Mouse (Mus musculus) embryonic facial prominence, embryonic 10.5 days (tissue): ENCODE data around the gene Hivep3. TPM values are rescaled to one million over a fixed set of nuclear protein-coding genes. Genes with fewer than 3 reads are reported as not detected.

ENCODE experiments used
- DNase-seq: peaks from one replicate; pipeline ENCODE4 v3.0.0-alpha.2; 2017; ENCODE audit warnings: low spot score
- H3K27ac ChIP-seq: fragments of 300-500 bp; sonication (generic); replicated peaks from 2 replicates; pipeline ENCODE4 v1.5.1; 2016; ENCODE audit warnings: mild to moderate bottlenecking
- H3K27me3 ChIP-seq: fragments of 300-500 bp; sonication (generic); replicated peaks from 2 replicates; pipeline ENCODE4 v1.6.1; 2016; ENCODE audit warnings: low read depth, mild to moderate bottlenecking; ENCODE audit not compliant: poor library complexity, severe bottlenecking
- H3K36me3 ChIP-seq: fragments of 300-500 bp; sonication (generic); replicated peaks from 2 replicates; pipeline ENCODE4 v1.6.1; 2016; ENCODE audit warnings: mild to moderate bottlenecking, moderate library complexity
- H3K4me1 ChIP-seq: fragments of 300-500 bp; sonication (generic); 2 replicates; pipeline ENCODE4 v1.6.1; 2016
- H3K4me3 ChIP-seq: fragments of 300-500 bp; sonication (generic); 2 replicates; pipeline ENCODE4 v1.5.1; 2016; ENCODE audit warnings: mild to moderate bottlenecking, moderate library complexity
- H3K9me3 ChIP-seq: fragments of 300-500 bp; sonication (generic); 2 replicates; pipeline ENCODE4 v1.6.1; 2016; ENCODE audit warnings: mild to moderate bottlenecking
- WGBS: fragments of 180-500 bp; shearing (Covaris S2); methylation state at CpG from one replicate; pipeline ENCODE4 v1.1.7; 2016; 5-methylcytosine and 5-hydroxymethylcytosine counted together
- polyA plus RNA-seq: library from polyadenylated mRNA; unstranded; fragments of >200 nt; fragmentation: Nextera tagmentation; extraction: Ambion mirVana; gene quantifications from 2 replicates; pipeline ENCODE4 v1.2.1, GENCODE M21; 2016

The Hivep3 gene
- polyA plus RNA-seq, 1 experiment from 2014 or later, result 1.5 TPM

DNA sequence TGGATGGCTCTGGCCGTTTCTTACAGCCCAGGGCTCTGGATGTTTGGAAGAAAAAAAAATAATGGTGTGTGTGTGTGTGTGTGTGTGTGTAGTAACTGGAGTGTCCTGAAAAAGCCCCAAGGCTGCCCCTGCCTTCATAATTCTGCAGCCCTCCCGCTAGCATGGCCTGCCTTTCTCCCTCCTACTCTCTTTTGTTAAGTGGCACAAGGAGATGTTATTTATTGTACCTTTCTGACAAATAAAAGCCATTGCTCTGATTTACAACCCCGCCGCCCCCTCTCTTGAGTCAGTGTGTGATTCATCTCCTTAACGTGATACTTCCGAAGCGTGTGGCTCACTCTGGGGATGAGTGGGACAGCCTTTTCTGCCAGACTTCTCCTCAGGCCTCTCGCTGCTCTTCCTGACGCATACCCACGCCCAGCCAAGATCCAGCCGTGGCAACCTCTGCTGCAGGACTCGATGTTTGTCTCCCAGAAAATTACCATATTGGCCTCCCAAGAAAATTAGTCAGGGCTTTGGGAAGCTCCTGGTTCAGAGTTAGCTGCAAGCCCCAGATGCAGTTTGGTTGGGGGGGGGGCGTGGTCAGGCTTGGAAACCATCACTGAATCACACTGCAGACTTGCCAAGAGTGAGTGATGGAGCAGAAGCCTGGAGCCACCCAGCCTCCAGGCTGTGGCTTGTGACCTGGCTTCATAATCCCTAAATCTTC is 199.1 kb downstream of the Hivep3 start:
- no peak for DNase-seq
- Histone ChIP-seq H3K4me1 (peaks cover 7% of the 10 kb centered on the region; the same call in 1 of the 2 replicates), H3K27me3 (no peaks in the 10 kb centered on the region), H3K27ac (0 out of 2 replicates have a peak overlapping the region, but pooled peaks have one; percentile 7), H3K4me3 (no peak overlapping the region), H3K36me3 (no peaks in the 10 kb centered on the region), H3K9me3 (no peaks in the 10 kb centered on the region)
- 79% methylated on average over 13 of the region's 13 CpGs for WGBS

DNA sequence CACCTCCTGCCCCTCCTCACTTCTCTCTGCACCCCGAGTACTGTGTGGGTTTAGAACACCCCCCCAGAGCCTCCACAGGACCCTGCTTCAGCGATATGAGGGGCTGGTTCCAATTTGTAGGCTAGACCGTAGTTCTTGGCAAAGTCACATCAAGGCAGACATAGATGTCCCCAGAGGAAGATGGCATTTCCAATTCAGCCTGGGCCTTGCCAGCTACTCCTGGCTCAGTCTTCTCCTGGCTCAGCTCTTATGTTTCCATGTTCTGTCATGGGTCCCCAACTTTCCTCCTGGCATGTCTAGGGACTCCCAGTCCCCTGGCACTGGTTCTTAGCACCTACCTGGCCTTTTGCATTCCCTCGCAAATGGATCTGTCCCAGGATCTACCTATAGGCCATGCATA is 201.3 kb downstream of the Hivep3 start:
- Histone ChIP-seq H3K9me3 (no peaks in the 10 kb centered on the region), H3K4me3 (no peak overlapping the region), H3K27ac (no peak overlapping the region), H3K4me1 (peaks cover 7% of the 10 kb centered on the region; the same call in 1 of the 2 replicates), H3K27me3 (no peaks in the 10 kb centered on the region), H3K36me3 (no peaks in the 10 kb centered on the region)
- DNase-seq, result no peak
- 88% methylated on average over 4 of the region's 4 CpGs for WGBS

DNA sequence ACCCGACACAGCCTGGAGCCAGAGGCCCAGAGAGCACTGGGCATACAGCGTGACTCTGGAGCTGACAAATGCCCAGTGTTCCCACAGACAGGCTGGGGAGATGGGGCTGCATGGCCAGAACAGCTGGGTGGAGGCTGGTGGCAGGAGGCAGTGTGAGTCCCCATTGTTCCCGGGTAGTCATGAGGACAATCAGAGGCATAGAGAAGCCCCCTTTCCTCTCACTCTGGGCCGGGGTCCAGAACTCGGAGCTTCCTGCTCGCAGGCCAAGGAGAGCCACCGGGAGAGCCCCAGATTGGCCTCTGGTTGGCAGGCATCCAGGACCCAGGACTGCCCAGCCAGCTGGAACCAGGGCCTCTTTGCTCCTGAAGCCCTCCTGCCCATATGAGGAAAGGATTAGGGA is 204.3 kb downstream of the Hivep3 start:
- Histone ChIP-seq H3K27ac (peak overlapping the region; percentile 30; the same call in 1 of the 2 replicates), H3K36me3 (no peaks in the 10 kb centered on the region), H3K4me3 (no peak overlapping the region), H3K27me3 (no peaks in the 10 kb centered on the region), H3K4me1 (no peaks in the 10 kb centered on the region), H3K9me3 (no peaks in the 10 kb centered on the region)
- no peak for DNase-seq
- WGBS, result 58% methylated on average over 7 of the region's 7 CpGs

GRCm38 (mm10) chr4:119938518-119938917 is 204.9 kb downstream of the Hivep3 start:
- no peak for DNase-seq
- 86% methylated on average over 4 of the region's 4 CpGs for WGBS
- Histone ChIP-seq H3K4me1 (no peaks in the 10 kb centered on the region), H3K27ac (no peak overlapping the region), H3K4me3 (no peak overlapping the region), H3K36me3 (no peaks in the 10 kb centered on the region), H3K9me3 (no peaks in the 10 kb centered on the region), H3K27me3 (no peaks in the 10 kb centered on the region)

DNA sequence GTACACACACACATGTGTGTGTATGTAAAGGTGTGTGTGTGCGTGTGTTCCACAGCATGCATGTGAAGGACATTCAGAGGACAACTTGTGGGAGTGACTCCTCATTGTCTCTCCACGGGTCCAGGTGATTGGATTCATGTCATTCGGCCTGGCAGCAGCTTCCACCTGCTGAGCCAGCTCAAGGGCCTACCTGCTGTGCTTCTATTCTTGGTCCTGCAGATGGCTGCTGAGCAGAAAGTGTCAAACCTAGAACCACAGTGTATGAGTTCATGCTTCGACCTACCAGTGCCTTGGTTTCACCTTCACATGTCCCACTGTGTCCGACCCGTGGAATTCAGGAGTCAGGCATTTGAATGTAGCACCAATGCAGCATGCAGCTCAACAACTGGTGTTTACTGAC is 206.2 kb downstream of the Hivep3 start:
- Histone ChIP-seq H3K4me3 (no peak overlapping the region), H3K4me1 (no peaks in the 10 kb centered on the region), H3K36me3 (no peaks in the 10 kb centered on the region), H3K27ac (no peak overlapping the region), H3K9me3 (no peaks in the 10 kb centered on the region), H3K27me3 (no peaks in the 10 kb centered on the region)
- no peak for DNase-seq
- 83% methylated on average over 6 of the region's 6 CpGs for WGBS

- Histone ChIP-seq H3K36me3 (no peaks in the 10 kb centered on the region), H3K9me3 (peaks cover 7% of the 10 kb centered on the region; the same call in 1 of the 2 replicates), H3K27me3 (no peaks in the 10 kb centered on the region), H3K4me1 (peaks cover 12% of the 10 kb centered on the region), H3K27ac (no peak overlapping the region), H3K4me3 (no peak overlapping the region)
- no peak for DNase-seq
- WGBS, result 69% methylated on average over 3 of the region's 3 CpGs
These were observed 212.8 kb downstream of the Hivep3 start for GRCm38 (mm10) chr4:119946224-119946887.

DNA sequence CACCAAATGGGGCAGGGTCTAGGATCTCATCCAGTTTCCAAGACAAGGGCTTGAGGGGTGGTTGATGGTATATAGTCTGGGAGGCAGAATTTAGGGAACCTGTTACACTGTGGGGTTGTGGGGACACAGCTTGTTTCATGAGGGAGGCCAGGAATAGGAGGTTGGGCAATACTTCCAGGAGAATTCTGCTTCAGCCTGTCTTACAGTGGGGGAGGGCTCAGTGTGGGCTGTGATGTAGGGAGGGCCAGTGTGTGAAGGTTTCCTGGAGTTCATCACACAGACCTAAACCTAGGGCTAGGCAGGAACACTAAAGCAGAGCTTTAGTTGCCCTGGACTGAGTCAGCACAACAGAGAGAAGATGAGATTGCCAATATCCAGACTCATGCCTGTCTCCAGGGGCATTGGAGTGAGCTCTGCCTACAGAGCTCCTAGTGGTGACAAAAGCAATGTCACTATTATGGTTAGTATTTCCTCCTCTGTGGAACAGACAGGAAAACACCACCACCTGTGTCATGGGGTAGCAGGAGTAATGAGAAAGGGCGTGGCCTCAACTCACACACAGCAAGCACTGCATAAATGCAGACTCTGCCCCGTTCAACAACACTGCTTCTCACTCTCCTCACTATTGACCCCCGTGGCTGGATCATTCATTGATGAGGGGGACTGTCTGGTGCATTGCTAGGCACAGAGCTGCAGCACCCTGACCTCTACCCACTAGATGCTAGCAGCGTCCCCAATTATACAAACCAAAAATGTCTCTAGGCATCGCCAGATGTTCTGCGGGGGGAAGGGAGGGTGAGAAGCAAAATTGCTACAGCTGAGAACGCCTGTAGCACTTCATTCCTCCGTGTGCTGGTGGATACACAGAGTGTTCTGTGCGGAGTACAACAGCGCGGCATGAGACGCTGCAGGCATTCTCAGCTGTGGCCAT is 213.9 kb downstream of the Hivep3 start:
- Histone ChIP-seq H3K27ac (no peak overlapping the region), H3K36me3 (no peaks in the 10 kb centered on the region), H3K9me3 (peaks cover 7% of the 10 kb centered on the region; the same call in 1 of the 2 replicates), H3K4me1 (peaks cover 12% of the 10 kb centered on the region), H3K27me3 (no peaks in the 10 kb centered on the region), H3K4me3 (no peak overlapping the region)
- DNase-seq, result no peak
- 77% methylated on average over 12 of the region's 12 CpGs for WGBS

DNA sequence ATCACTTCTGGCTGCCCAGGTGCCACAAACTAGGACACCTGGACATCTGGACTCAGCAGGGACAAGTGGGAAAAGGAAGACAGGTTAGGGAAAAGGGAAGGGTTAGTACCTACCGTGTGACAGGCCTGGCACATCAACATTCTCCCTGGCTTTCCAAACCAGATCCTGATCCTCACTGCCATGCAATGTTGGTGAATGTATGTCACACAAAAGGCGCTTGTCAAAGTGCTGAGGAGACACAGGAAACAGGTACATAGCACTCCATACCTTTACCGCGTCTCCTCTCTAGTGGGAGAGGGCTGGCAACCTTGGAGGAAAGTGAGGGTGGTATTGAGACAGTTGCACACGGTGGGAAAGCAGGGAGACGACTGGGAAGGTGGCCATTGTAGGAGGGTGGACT is 214.8 kb downstream of the Hivep3 start:
- Histone ChIP-seq H3K4me3 (no peak overlapping the region), H3K27ac (no peak overlapping the region), H3K27me3 (no peaks in the 10 kb centered on the region), H3K4me1 (peaks cover 12% of the 10 kb centered on the region), H3K36me3 (no peaks in the 10 kb centered on the region), H3K9me3 (peaks cover 7% of the 10 kb centered on the region; the same call in 1 of the 2 replicates)
- 82% methylated on average over 6 of the region's 6 CpGs for WGBS
- DNase-seq, result no peak

DNA sequence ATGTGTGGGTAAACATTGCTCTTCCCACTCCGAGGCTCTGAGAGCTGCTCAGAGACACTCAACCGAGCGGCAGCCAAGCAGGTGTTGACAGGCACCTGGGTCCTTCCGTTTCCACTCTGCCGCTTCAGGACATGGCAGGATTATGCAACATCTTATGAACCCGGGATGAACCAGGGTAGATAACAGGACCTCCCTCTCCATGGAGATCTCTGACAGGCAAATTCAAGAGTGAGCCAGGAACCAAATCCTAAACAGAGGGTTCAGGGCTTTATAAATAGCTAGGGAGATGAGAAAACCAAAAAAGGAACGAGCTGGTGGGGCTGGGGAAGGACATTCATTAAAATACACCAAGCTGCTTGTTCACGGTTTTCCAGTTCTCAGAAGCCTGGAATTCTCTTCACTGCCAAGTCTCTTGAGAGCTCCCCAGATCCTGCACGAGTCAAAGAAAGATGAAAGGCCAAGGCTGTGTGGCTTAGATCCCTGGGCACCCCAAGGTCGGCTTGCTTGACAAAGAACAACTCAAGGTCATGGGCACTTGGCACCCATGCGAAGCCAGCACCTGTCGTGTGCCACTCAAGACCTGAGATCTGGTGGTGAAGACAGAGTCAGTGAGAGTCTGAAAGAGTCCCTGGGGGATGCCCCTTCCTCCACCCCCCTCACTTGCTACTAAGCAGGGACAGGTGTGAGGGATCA is 215.5 kb downstream of the Hivep3 start:
- Histone ChIP-seq H3K36me3 (no peaks in the 10 kb centered on the region), H3K27me3 (no peaks in the 10 kb centered on the region), H3K27ac (no peak overlapping the region), H3K4me1 (peaks cover 12% of the 10 kb centered on the region), H3K4me3 (no peak overlapping the region), H3K9me3 (peaks cover 7% of the 10 kb centered on the region; the same call in 1 of the 2 replicates)
- WGBS, result 85% methylated on average over 12 of the region's 12 CpGs
- DNase-seq, result no peak

DNA sequence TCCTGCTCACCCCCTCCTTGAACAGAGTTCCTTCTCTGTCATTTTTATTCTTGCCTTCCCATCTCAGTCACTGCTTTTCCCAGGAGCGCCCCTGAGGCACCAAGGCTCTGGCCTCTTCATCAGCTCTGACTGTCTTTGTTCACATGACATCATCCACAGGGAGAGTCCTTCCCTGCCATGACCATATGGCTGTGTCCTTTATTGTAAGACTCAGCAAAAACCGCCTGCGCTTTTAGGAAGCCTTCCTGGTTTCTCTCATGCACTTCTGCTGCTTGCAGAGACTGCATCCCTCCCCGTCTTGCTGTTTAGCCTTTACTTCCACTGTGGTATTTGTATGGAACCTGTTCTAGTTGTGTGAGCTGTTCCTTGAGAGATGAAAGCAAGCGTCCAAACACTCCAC is 216.6 kb downstream of the Hivep3 start:
- no peak for DNase-seq
- no peaks in the 10 kb centered on the region for H3K36me3 ChIP-seq
- WGBS, result 80% methylated on average over 5 of the region's 5 CpGs
- no peak overlapping the region for H3K27ac ChIP-seq
- peaks cover 12% of the 10 kb centered on the region for H3K4me1 ChIP-seq
- no peaks in the 10 kb centered on the region for H3K27me3 ChIP-seq
- no peak overlapping the region for H3K4me3 ChIP-seq
- H3K9me3 ChIP-seq, result peaks cover 3% of the 10 kb centered on the region; the same call in 1 of the 2 replicates

DNA sequence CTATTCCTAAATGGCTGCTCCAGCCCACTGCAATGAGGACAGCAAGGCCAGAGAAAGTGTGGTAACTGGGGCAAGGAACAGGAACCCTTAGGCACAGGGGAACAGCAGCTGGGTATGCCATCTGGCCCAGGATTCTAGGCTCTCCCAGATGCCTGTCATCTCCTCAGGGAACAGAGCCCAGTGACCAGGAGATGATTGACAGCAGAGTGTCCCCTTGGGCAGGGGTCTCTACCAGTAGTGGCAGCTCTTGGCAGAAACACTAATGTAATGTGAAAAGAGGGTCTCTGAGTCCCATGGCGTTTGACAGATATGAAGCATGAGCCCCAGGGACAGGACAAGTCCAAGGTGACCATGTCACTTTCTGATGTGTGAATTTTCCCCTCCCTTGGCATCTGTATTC is 217.5 kb downstream of the Hivep3 start:
- 84% methylated on average over 1 of the region's 1 CpGs for WGBS
- no peaks in the 10 kb centered on the region for H3K27me3 ChIP-seq

DNA sequence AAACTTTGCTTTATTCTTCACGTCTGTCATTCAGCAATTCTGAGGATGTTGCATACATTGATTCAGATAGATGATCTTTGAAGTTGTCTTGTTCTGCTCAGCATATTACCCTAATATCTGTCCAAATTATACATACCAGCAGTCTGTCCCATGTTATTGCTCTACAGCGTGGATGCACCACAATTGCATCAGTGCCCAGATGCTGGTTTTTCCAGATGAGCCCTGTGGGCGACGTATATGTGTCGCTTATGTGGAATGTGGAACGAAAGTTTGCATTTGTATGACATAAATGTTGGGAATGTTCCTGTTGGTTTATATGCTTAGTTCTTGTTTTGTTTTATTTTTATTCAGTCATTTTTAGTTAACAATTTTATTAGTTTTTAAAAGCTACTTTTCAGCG is 221.4 kb downstream of the Hivep3 start:
- H3K27ac ChIP-seq, result no peak overlapping the region
- no peak for DNase-seq
- H3K9me3 ChIP-seq, result no peaks in the 10 kb centered on the region
- no peaks in the 10 kb centered on the region; the same call in 1 of the 2 replicates for H3K4me1 ChIP-seq
- no peaks in the 10 kb centered on the region for H3K36me3 ChIP-seq
- 88% methylated on average over 7 of the region's 7 CpGs for WGBS
- H3K27me3 ChIP-seq, result no peaks in the 10 kb centered on the region
- no peak overlapping the region for H3K4me3 ChIP-seq

More for the DNA sequence above, 217.5 kb downstream of the Hivep3 start:
- Histone ChIP-seq H3K36me3 (no peaks in the 10 kb centered on the region), H3K4me1 (peaks cover 12% of the 10 kb centered on the region), H3K9me3 (no peaks in the 10 kb centered on the region), H3K27ac (no peak overlapping the region), H3K4me3 (no peak overlapping the region)
- DNase-seq, result no peak
